Mouse (Mus musculus): ENCODE results near the gene Tmprss7. TPM values are rescaled to one million over a fixed set of nuclear protein-coding genes. Genes with fewer than 3 reads are reported as not detected.

Tmprss7 gene
- polyA plus RNA-seq, 1 experiment from 2014 or later, result 0.52 TPM

DNA sequence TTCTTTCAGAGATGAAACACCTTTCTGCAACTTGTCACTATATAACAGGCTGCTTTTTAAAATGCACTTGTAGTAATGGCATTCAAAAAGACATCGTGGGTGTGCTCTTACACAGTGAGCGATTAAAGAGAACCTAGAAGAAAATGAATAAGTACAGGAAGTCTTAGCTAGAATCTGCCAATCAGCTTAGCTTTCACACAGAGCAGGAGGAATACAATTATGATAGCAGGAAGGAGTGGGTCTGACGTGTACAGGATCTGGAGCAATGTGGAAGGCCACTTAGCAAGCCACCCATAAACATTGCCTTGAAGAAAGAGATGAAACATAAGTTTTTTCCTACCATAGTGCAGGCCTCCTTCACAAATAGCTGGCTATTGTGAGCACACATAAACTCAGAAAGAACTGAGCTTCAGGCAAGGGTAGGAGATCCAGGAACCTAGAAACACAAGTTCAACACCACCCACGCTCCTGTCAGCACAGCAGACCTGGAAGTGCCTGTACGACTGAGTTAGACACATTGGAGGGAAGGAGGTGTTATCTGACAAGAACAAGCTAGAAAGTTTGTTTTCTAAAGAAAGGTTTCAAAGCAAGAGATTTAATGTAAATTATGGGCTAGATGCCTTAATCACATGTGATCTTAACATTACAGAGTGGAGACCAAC, 21.2 kb upstream of the Tmprss7 start:
- WGBS, result 89% methylated on average over 5 of the region's 5 CpGs
- no peak overlapping the region for H3K9ac ChIP-seq (replicated peaks)
- no peaks in the 10 kb centered on the region; the same call in 1 of the 2 replicates for H3K4me1 ChIP-seq
- no peaks in the 10 kb centered on the region for H3K9me3 ChIP-seq
- H3K27me3 ChIP-seq, result no peaks in the 10 kb centered on the region
- ATAC-seq (ENCODE audit: low FRiP score, low read depth), result no peak
- H3K36me3 ChIP-seq, result peaks cover 88% of the 10 kb centered on the region
- no peak overlapping the region for H3K27ac ChIP-seq (replicated peaks)
- H3K4me2 ChIP-seq (replicated peaks), result no peak overlapping the region
- H3K4me3 ChIP-seq, result no peak overlapping the region

DNA sequence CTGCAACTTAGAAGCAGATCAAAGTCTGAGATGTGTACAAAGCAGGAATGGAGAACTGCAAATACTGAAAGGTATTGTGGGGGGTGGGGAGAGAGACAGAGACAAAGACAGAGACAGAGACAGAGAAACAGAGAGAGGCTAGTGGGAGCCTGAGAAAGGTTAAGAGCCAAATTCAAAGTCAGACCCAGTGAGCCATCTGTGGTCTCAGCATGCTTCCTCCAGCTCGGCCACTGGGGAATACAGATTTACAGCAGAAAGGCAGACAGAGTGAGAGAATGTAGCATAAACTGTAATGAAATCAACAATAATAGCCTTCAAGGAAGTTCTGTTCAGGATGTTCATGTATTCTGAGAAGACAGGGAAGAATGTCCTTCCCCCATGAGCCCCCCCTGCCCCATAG, 20.4 kb upstream of the Tmprss7 start:
- Histone ChIP-seq H3K9ac (replicated peaks) (no peak overlapping the region), H3K4me2 (replicated peaks) (no peak overlapping the region), H3K27ac (replicated peaks) (no peak overlapping the region), H3K4me3 (no peak overlapping the region), H3K36me3 (peaks cover 83% of the 10 kb centered on the region), H3K27me3 (no peaks in the 10 kb centered on the region), H3K4me1 (no peaks in the 10 kb centered on the region), H3K9me3 (no peaks in the 10 kb centered on the region)
- ATAC-seq (ENCODE audit: low FRiP score, low read depth), result no peak
- 85% methylated on average over 1 of the region's 1 CpGs for WGBS

GRCm38 (mm10) chr16:45713261-45713660, 19.8 kb upstream of the Tmprss7 start:
- 90% methylated on average over 5 of the region's 5 CpGs for WGBS
- no peaks in the 10 kb centered on the region for H3K27me3 ChIP-seq
- no peak overlapping the region for H3K4me3 ChIP-seq
- no peaks in the 10 kb centered on the region for H3K9me3 ChIP-seq
- no peak overlapping the region for H3K27ac ChIP-seq (replicated peaks)
- peaks cover 76% of the 10 kb centered on the region for H3K36me3 ChIP-seq
- no peaks in the 10 kb centered on the region for H3K4me1 ChIP-seq
- no peak for ATAC-seq (ENCODE audit: low FRiP score, low read depth)
- no peak overlapping the region for H3K4me2 ChIP-seq (replicated peaks)
- H3K9ac ChIP-seq (replicated peaks), result no peak overlapping the region

DNA sequence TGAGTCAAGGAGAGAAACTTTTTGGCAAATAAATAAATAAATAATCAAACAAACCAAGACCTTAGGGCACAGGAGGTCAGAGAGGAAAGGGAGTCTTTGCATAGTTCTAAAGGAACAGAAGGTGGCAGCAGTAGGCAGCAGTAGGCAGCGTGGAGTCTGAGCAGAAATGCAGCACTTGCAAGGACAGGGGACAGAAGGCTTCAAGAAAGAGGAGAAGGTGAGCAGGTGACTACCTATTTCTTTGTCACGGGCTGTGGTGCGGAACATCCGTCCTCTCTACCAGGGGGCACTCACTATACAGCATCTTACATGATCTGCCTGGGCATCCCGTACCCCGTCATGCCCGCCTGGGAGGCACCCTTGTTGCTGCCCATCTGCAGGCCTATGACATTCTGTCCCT, 17.8 kb upstream of the Tmprss7 start:
- 79% methylated on average over 7 of the region's 7 CpGs for WGBS
- no peak overlapping the region for H3K4me3 ChIP-seq
- H3K9me3 ChIP-seq, result no peaks in the 10 kb centered on the region
- no peak overlapping the region for H3K9ac ChIP-seq (replicated peaks)
- H3K36me3 ChIP-seq, result peaks cover 59% of the 10 kb centered on the region
- H3K4me2 ChIP-seq (replicated peaks), result no peak overlapping the region
- H3K4me1 ChIP-seq, result no peaks in the 10 kb centered on the region
- no peak overlapping the region for H3K27ac ChIP-seq (replicated peaks)
- no peaks in the 10 kb centered on the region for H3K27me3 ChIP-seq
- no peak for ATAC-seq (ENCODE audit: low FRiP score, low read depth)

- H3K4me1 ChIP-seq, result no peaks in the 10 kb centered on the region
- H3K9ac ChIP-seq (replicated peaks), result no peak overlapping the region
- H3K4me3 ChIP-seq, result no peak overlapping the region
- H3K4me2 ChIP-seq (replicated peaks), result no peak overlapping the region
- H3K27me3 ChIP-seq, result no peaks in the 10 kb centered on the region
- no peaks in the 10 kb centered on the region for H3K9me3 ChIP-seq
- 77% methylated on average over 5 of the region's 5 CpGs for WGBS
- H3K36me3 ChIP-seq, result no peaks in the 10 kb centered on the region
- H3K27ac ChIP-seq (replicated peaks), result no peak overlapping the region
- ATAC-seq (ENCODE audit: low FRiP score, low read depth), result no peak
These were observed 5.8 kb upstream of the Tmprss7 start for GRCm38 (mm10) chr16:45699301-45699700.

DNA sequence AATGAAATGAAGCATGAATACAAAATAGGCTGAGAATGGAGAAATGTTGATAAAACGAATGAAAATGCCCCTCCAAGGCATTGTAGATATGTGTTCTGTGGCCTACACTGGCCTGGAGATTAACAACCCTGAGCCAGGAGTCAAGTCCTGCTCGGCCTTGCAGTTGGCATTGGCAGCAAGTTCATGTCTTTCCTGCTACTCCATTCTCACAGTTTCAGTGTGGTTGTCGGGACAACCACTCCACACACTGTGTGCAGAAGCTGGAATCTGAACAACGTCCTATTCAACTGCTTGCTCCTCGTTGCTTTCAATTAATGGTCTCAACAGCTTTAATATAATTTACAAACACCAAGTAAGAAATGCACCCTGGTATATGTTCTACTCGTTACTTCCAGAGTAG, 4.5 kb upstream of the Tmprss7 start:
- WGBS, result 62% methylated on average over 6 of the region's 6 CpGs
- H3K4me3 ChIP-seq, result no peak overlapping the region
- H3K36me3 ChIP-seq, result no peaks in the 10 kb centered on the region
- H3K9me3 ChIP-seq, result no peaks in the 10 kb centered on the region
- no peak overlapping the region for H3K9ac ChIP-seq (replicated peaks)
- no peak overlapping the region for H3K27ac ChIP-seq (replicated peaks)
- H3K27me3 ChIP-seq, result no peaks in the 10 kb centered on the region
- H3K4me1 ChIP-seq, result peaks cover under 1% of the 10 kb centered on the region; the same call in 1 of the 2 replicates
- no peak for ATAC-seq (ENCODE audit: low FRiP score, low read depth)
- H3K4me2 ChIP-seq (replicated peaks), result no peak overlapping the region

GRCm38 (mm10) chr16:45695445-45696160, 2.1 kb upstream of the Tmprss7 start:
- no peak for ATAC-seq (ENCODE audit: low FRiP score, low read depth)
- H3K9me3 ChIP-seq, result no peaks in the 10 kb centered on the region
- no peak overlapping the region for H3K4me3 ChIP-seq
- peaks cover 5% of the 10 kb centered on the region; the same call in 1 of the 2 replicates for H3K4me1 ChIP-seq
- no peak overlapping the region for H3K4me2 ChIP-seq (replicated peaks)
- no peaks in the 10 kb centered on the region for H3K27me3 ChIP-seq
- no peaks in the 10 kb centered on the region for H3K36me3 ChIP-seq
- WGBS, result 77% methylated on average over 9 of the region's 9 CpGs
- H3K27ac ChIP-seq (replicated peaks), result no peak overlapping the region
- H3K9ac ChIP-seq (replicated peaks), result no peak overlapping the region

DNA sequence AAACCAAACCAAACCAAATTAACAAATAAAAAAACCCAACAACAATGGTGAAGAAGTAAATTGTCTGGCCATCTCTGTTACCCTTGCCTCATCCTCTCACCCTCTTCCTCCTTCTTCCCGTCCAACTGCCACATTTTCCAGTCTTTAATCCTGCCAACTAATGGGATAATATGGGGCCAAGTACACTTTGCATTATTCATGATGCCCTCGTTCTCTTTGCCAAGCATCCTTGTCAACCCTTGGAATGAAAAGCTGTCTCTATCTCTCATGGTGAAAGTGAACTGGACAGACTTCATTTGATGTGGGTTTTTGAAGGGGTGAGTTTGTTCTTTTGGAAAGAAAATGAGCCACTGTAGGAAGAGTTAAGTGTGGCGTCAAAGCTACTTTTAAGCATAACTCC, 607 bp downstream of the Tmprss7 start:
- Histone ChIP-seq H3K36me3 (no peaks in the 10 kb centered on the region), H3K27me3 (no peaks in the 10 kb centered on the region), H3K9ac (replicated peaks) (no peak overlapping the region), H3K4me2 (replicated peaks) (no peak overlapping the region), H3K9me3 (no peaks in the 10 kb centered on the region), H3K27ac (replicated peaks) (no peak overlapping the region), H3K4me3 (no peak overlapping the region), H3K4me1 (peaks cover 11% of the 10 kb centered on the region)
- WGBS, result 24% methylated on average over 3 of the region's 3 CpGs
- ATAC-seq (ENCODE audit: low FRiP score, low read depth), result peak; percentile 31; the same call in 1 of the 2 replicates

DNA sequence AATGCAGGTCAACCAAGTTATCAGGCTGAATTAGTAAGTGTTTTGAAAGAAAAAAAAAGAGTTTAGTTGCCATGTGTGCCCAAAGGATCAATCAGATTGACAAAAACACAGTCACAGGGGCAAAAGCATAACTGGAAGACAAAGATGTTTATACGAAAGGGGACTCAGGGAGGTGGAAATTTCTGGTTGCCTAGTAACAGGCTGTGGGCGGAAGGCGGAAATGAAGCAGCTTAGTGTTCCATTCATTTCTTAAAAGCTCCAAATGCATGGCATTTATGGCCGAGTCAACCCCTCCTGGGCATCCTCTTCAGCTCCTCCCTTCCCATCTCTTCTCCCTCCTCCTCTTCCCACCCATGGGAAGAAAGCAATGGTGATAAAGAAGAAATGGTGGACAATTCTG, 3.3 kb downstream of the Tmprss7 start:
- peak; percentile 50; the same call in 1 of the 2 replicates for ATAC-seq (ENCODE audit: low FRiP score, low read depth)
- Histone ChIP-seq H3K4me2 (replicated peaks) (no peak overlapping the region), H3K27ac (replicated peaks) (no peak overlapping the region), H3K36me3 (no peaks in the 10 kb centered on the region), H3K4me1 (peaks cover 11% of the 10 kb centered on the region), H3K4me3 (no peak overlapping the region), H3K27me3 (no peaks in the 10 kb centered on the region), H3K9ac (replicated peaks) (no peak overlapping the region), H3K9me3 (no peaks in the 10 kb centered on the region)
- under 1% methylated on average over 4 of the region's 4 CpGs for WGBS

GRCm38 (mm10) chr16:45686833-45687232, 6.6 kb downstream of the Tmprss7 start:
- H3K9ac ChIP-seq (replicated peaks), result no peak overlapping the region
- WGBS, result 84% methylated on average over 3 of the region's 3 CpGs
- no peaks in the 10 kb centered on the region for H3K36me3 ChIP-seq
- no peak overlapping the region for H3K27ac ChIP-seq (replicated peaks)
- peaks cover 7% of the 10 kb centered on the region for H3K4me1 ChIP-seq
- no peaks in the 10 kb centered on the region for H3K9me3 ChIP-seq
- no peak overlapping the region for H3K4me2 ChIP-seq (replicated peaks)
- H3K27me3 ChIP-seq, result no peaks in the 10 kb centered on the region
- no peak for ATAC-seq (ENCODE audit: low FRiP score, low read depth)
- H3K4me3 ChIP-seq, result no peak overlapping the region

- peak; percentile 27 for ATAC-seq (ENCODE audit: low FRiP score, low read depth)
- Histone ChIP-seq H3K4me1 (peaks cover 4% of the 10 kb centered on the region), H3K27me3 (no peaks in the 10 kb centered on the region), H3K36me3 (no peaks in the 10 kb centered on the region), H3K4me2 (replicated peaks) (no peak overlapping the region), H3K4me3 (no peak overlapping the region), H3K27ac (replicated peaks) (no peak overlapping the region), H3K9me3 (no peaks in the 10 kb centered on the region), H3K9ac (replicated peaks) (no peak overlapping the region)
- 66% methylated on average over 3 of the region's 3 CpGs for WGBS
These were observed 8.2 kb downstream of the Tmprss7 start for GRCm38 (mm10) chr16:45685295-45685694.

DNA sequence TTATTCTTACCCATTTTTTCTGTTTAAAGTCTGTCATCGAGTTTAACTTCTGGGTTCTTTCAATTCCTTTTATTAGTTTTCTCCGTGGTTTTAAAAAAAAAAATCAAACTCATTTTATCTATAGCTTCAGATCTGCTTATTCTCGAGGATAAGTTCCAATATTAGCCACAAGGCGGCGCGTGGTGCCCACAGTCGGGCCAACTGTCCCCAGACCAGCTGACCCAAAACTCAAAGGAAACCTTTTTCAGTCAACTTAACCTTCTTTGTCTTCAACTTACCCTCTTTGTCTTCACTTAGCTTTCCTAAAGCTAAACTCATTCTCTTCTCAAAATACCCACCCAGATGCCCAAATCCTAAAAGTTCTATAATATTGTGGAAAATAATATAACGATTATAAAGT, 8.6 kb downstream of the Tmprss7 start:
- 14% methylated on average over 8 of the region's 8 CpGs for WGBS
- Histone ChIP-seq H3K4me3 (no peak overlapping the region), H3K27ac (replicated peaks) (no peak overlapping the region), H3K9me3 (no peaks in the 10 kb centered on the region), H3K4me1 (no peaks in the 10 kb centered on the region), H3K9ac (replicated peaks) (no peak overlapping the region), H3K36me3 (no peaks in the 10 kb centered on the region), H3K27me3 (no peaks in the 10 kb centered on the region), H3K4me2 (replicated peaks) (no peak overlapping the region)
- peak; percentile 59; the same call in 1 of the 2 replicates for ATAC-seq (ENCODE audit: low FRiP score, low read depth)
